Mouse (Mus musculus): ENCODE measurements around the gene Fam102a. TPM values are rescaled to one million over a fixed set of nuclear protein-coding genes. Genes with fewer than 3 reads are reported as not detected.
A peak's percentile ranks its signal among the peaks of the same experiment; 100 is the strongest.

Gene Fam102a
- total RNA-seq, 2 experiments from 2014 or later = 36.6 to 38.0 TPM

GRCm38 (mm10) chr2:32512592-32512991, 22.5 kb upstream of the Fam102a start:
- no peak for DNase-seq (ENCODE audit: low spot score in 2 of 2)

- DNase-seq (ENCODE audit: low spot score in 2 of 2) = no peak
Measured at GRCm38 (mm10) chr2:32514335-32514734, 20.8 kb upstream of the Fam102a start.

- no peak for DNase-seq (ENCODE audit: low spot score in 2 of 2)
Measured at GRCm38 (mm10) chr2:32517233-32517867, 17.8 kb upstream of the Fam102a start.

- no peak for DNase-seq (ENCODE audit: low spot score in 2 of 2)
Measured at GRCm38 (mm10) chr2:32520034-32520990, 14.8 kb upstream of the Fam102a start.

- no peak for DNase-seq (ENCODE audit: low spot score in 2 of 2)
Measured at GRCm38 (mm10) chr2:32524536-32525031, 10.5 kb upstream of the Fam102a start.

GRCm38 (mm10) chr2:32525816-32526215, 9.3 kb upstream of the Fam102a start:
- no peak for DNase-seq (ENCODE audit: low spot score in 2 of 2)

- no peak for DNase-seq (ENCODE audit: low spot score in 2 of 2)
Measured at GRCm38 (mm10) chr2:32527468-32527966, 7.6 kb upstream of the Fam102a start.

- DNase-seq (ENCODE audit: low spot score in 2 of 2) = no peak
Measured at GRCm38 (mm10) chr2:32528326-32528725, 6.8 kb upstream of the Fam102a start.

- DNase-seq (ENCODE audit: low spot score in 2 of 2) = no peak
Measured at GRCm38 (mm10) chr2:32530479-32530878, 4.7 kb upstream of the Fam102a start.

GRCm38 (mm10) chr2:32533163-32533562, 2.0 kb upstream of the Fam102a start:
- DNase-seq (ENCODE audit: low spot score in 2 of 2) = no peak

- DNase-seq (ENCODE audit: low spot score in 2 of 2) = no peak
Measured at GRCm38 (mm10) chr2:32534061-32534732, 935 bp upstream of the Fam102a start.

- DNase-seq (ENCODE audit: low spot score in 2 of 2) = peak; percentile 20 to 24
Measured at GRCm38 (mm10) chr2:32535501-32535991, 414 bp downstream of the Fam102a start.

- no peak for DNase-seq (ENCODE audit: low spot score in 2 of 2)
Measured at GRCm38 (mm10) chr2:32536086-32536633, 1.0 kb downstream of the Fam102a start.

GRCm38 (mm10) chr2:32536634-32537359, 1.7 kb downstream of the Fam102a start:
- DNase-seq (ENCODE audit: low spot score in 2 of 2) = peak in 1 of 2 experiments; percentile 37

- no peak for DNase-seq (ENCODE audit: low spot score in 2 of 2)
Measured at GRCm38 (mm10) chr2:32537360-32537905, 2.3 kb downstream of the Fam102a start.

- DNase-seq (ENCODE audit: low spot score in 2 of 2) = no peak
Measured at GRCm38 (mm10) chr2:32537941-32538340, 2.8 kb downstream of the Fam102a start.

- DNase-seq (ENCODE audit: low spot score in 2 of 2) = no peak
Measured at GRCm38 (mm10) chr2:32538461-32538860, 3.3 kb downstream of the Fam102a start.

GRCm38 (mm10) chr2:32539452-32539981, 4.4 kb downstream of the Fam102a start:
- DNase-seq (ENCODE audit: low spot score in 2 of 2) = no peak

- no peak for DNase-seq (ENCODE audit: low spot score in 2 of 2)
Measured at GRCm38 (mm10) chr2:32541333-32541908, 6.3 kb downstream of the Fam102a start.
